Mouse (Mus musculus): Measurements from ENCODE around the gene Fam133b.
A peak's percentile ranks its signal among the peaks of the same experiment; 100 is the strongest.
"Not testable (repeated sequence)": the region's sequence is repeated elsewhere in the genome, so short reads cannot be mapped to it uniquely, and the experiment has no call there.

Fam133b gene

GRCm38 (mm10) chr5:3520493-3521359 lies 22.9 kb upstream of the Fam133b start:
- DNase-seq (ENCODE audit: low read depth, low spot score): no peak

GRCm38 (mm10) chr5:3521741-3522140 lies 21.9 kb upstream of the Fam133b start:
- DNase-seq (ENCODE audit: low read depth, low spot score): no peak

GRCm38 (mm10) chr5:3522826-3523225 lies 20.8 kb upstream of the Fam133b start:
- DNase-seq (ENCODE audit: low read depth, low spot score): no peak

- DNase-seq (ENCODE audit: low read depth, low spot score): no peak
These were observed 16.5 kb upstream of the Fam133b start for GRCm38 (mm10) chr5:3527041-3527691.

- no peak for DNase-seq (ENCODE audit: low read depth, low spot score)
These were observed 13.9 kb upstream of the Fam133b start for GRCm38 (mm10) chr5:3529585-3530189.

- not testable (repeated sequence) for DNase-seq (ENCODE audit: low read depth, low spot score)
These were observed 11.6 kb upstream of the Fam133b start for GRCm38 (mm10) chr5:3532048-3532447.

GRCm38 (mm10) chr5:3536592-3537212 lies 6.9 kb upstream of the Fam133b start:
- DNase-seq (ENCODE audit: low read depth, low spot score): no peak

GRCm38 (mm10) chr5:3538505-3539472 lies 4.8 kb upstream of the Fam133b start:
- peak; percentile 86 for DNase-seq (ENCODE audit: low read depth, low spot score)

- no peak for DNase-seq (ENCODE audit: low read depth, low spot score)
These were observed 1.8 kb upstream of the Fam133b start for GRCm38 (mm10) chr5:3541871-3542270.

- DNase-seq (ENCODE audit: low read depth, low spot score): peak; percentile 31
These were observed 792 bp downstream of the Fam133b start for GRCm38 (mm10) chr5:3544480-3544769.

- DNase-seq (ENCODE audit: low read depth, low spot score): no peak
These were observed 2.6 kb downstream of the Fam133b start for GRCm38 (mm10) chr5:3546226-3546625.

GRCm38 (mm10) chr5:3551481-3551880 lies 7.8 kb downstream of the Fam133b start:
- DNase-seq (ENCODE audit: low read depth, low spot score): no peak

GRCm38 (mm10) chr5:3554198-3554597 lies 10.6 kb downstream of the Fam133b start:
- DNase-seq (ENCODE audit: low read depth, low spot score): peak; percentile 28

- no peak for DNase-seq (ENCODE audit: low read depth, low spot score)
These were observed 27.6 kb downstream of the Fam133b start, which contains the start of gene 1700109H08Rik for GRCm38 (mm10) chr5:3571266-3571665. Gene 1700109H08Rik, plus strand, starts transcription at chr5:3571566.

- DNase-seq (ENCODE audit: low read depth, low spot score): peak; percentile 22
These were observed 31.2 kb downstream of the Fam133b start for GRCm38 (mm10) chr5:3574825-3575224.

GRCm38 (mm10) chr5:3577939-3578338 lies 34.3 kb downstream of the Fam133b start:
- no peak for DNase-seq (ENCODE audit: low read depth, low spot score)

- no peak for DNase-seq (ENCODE audit: low read depth, low spot score)
These were observed 35.4 kb downstream of the Fam133b start for GRCm38 (mm10) chr5:3579066-3579465.

- peak; percentile 98 for DNase-seq (ENCODE audit: low read depth, low spot score)
These were observed 52.2 kb downstream of the Fam133b start, which contains the start of gene Pex1 for GRCm38 (mm10) chr5:3595693-3596398. Gene Pex1, plus strand, starts transcription at chr5:3596066.

- peak; percentile 75 for DNase-seq (ENCODE audit: low read depth, low spot score)
These were observed 52.8 kb downstream of the Fam133b start, which contains the start of gene Rbm48 for GRCm38 (mm10) chr5:3596399-3596766. Gene Rbm48, minus strand, starts transcription at chr5:3596585.

GRCm38 (mm10) chr5:3597171-3597570 lies 53.5 kb downstream of the Fam133b start:
- no peak for DNase-seq (ENCODE audit: low read depth, low spot score)

Measured in 3T3-L1 (cell line).